Mouse (Mus musculus) spleen, postnatal 14 days (tissue): ENCODE data around the gene Ms4a10.

Source experiments
- DNase-seq, 2 experiments: peaks; one replicate each; pipeline ENCODE4 v3.0.0; 2021 to 2022; ENCODE audit warnings: low spot score in 2 of 2

Gene Ms4a10

GRCm38 (mm10) chr19:10918321-10918991 is 56.0 kb downstream of the Ms4a10 start:
- DNase-seq, result no peak

DNA sequence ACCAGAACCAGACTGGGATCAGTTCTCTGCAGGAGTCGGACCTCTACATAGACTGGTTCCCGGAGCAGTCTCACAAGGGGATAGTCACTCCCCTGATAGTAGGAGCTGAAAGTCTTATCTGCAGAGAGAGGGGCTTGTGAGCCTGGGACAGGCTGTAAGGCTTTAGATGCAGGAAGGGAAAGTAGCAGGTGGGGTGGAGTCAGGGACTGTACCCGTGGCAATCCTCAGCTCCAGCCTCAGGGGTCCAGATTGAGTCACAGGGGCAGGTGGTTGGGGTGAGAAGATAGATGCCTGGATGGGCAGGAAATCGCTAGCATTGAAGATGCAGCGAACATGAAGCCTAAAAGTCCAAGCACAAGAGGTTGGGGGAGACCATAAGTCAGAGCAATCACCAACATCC is 58.0 kb downstream of the Ms4a10 start:
- DNase-seq, result no peak

DNA sequence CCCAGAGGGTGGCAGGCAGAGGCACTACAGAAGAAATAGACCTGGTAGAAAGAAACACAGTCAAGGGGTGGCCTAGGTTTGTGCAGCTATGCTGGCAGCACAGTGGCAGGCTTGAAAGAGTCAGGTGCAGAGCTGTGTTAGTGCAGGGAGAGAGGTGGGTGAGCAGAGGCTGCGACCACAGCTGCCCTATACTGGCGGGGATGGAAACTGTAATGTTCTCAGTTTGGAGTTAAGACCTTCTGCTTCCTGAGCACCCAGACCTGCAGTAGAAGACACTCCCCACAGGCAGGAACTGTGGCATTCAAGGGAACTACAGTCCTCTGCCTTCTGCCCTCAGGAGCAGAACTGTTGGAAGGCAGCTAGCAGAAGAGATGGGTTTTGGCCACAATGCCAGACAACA is 59.6 kb downstream of the Ms4a10 start:
- DNase-seq, result no peak

DNA sequence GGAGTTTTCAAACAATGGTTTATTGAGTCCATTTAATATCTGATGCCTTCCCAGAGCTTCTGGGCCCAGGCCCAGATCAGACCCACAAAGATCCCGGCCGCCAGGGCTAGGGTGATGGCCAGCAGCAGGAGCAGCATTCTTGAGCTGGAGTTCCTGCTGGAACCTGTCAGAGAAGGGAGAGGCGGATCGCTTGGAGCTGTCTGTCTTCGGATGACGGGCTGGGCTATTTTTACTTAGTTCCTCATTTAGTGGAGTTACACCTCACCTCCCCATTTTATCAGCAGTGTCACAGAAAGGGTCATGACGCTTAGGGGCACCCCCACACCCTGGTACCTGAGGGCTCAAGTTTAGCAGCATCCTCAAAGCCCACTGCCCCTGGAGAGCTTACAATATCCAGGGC is 60.2 kb downstream of the Ms4a10 start:
- no peak for DNase-seq
